Mouse (Mus musculus) retina, adult 2 months (tissue): ENCODE data around the gene Cd37.

Experiments used
- DNase-seq: peaks from one replicate; pipeline ENCODE4 v3.0.0-alpha.2; 2012; ENCODE audit warnings: low read depth, low spot score

Gene Cd37

DNA sequence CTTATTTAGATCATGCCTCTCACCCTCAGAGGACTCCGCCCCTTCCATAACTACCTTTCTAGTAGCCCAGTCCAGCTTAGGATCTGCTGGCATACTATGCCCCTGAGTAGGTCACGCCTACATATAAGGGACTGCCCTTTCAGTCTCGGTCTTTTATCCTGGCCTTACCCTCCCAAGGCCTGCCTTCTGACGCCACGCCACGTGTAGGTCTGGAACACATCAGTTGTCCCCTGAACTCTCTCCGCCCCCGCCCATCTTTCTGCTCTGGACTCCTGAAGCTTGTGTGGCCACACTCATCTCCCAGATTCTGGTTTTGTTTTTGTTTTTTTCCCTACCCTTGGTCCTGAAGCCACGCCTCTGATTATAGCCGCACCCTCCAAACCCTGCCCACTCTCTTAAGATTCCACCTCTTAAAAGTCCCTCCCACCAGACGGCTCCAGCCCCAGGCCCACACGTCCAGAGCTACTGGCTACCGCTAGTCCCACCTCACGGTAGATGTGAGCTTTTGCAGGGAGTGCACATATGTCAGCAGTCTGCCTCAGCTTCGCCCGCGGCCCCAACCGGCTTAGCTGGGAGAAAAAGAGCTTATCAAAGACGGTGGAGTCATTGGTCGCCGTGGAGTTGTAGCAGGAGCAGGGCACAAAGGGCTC lies 3.9 kb downstream of the Cd37 start:
- no peak for DNase-seq

DNA sequence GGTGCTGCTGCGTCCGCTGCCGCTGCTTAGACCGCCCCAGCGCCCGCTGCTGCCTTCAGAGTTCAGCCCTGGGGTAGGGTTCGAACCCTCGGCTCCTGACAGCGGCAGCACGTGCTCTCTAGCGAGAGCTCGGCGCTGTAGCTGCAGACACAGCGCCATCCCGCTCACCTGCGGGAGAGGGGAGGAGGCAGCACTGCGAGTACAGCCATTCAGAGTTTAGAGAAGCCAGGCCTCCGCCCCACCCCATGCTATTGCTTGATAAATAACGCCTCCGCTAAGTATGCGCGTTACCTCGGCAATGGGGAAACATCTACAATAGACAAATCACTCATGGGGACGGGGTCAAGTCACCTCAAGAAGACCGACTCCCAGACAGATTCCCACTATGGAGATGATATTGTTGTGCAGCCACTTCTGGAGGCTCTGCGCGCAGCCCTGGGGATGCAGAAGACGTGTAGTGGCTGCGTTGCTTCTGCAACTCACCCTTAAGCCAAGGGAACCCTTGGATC lies 4.5 kb downstream of the Cd37 start:
- no peak for DNase-seq

DNA sequence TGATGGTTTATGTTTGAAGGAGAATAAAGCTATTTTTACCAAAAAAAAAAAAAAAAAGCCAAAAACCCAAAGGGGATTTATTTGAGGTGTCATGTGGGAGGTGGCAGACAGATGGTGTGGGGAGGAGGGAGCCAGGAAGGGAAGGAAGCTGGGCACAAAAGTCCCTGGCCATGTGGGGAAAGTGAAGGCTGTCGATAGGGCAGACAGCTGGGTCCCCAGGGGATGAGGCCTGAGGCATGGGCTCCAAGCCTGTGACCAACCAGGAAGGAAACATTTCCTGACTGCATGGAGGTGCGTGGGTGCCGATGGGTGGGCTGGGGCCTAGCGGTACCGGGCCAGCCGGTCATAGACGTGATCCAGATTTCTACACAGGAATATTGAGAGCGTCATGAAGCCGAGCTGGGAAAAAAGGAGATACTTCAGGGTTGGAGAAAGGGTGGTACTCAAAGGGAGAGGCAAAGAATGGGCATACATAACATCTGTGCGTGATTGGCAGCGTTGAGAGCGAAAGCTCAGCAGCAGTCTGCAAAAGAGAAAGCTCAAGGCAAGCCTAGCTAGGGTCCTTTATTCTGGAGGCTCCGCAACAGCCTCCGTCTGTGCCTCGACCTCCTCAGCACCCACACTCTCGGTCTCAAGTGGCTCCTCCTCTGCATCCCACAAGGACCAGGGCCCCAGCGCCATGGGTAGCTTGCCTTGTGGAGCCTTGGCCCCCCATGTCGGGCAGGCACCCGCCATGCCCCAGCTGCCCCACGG lies 5.2 kb downstream of the Cd37 start:
- no peak for DNase-seq

DNA sequence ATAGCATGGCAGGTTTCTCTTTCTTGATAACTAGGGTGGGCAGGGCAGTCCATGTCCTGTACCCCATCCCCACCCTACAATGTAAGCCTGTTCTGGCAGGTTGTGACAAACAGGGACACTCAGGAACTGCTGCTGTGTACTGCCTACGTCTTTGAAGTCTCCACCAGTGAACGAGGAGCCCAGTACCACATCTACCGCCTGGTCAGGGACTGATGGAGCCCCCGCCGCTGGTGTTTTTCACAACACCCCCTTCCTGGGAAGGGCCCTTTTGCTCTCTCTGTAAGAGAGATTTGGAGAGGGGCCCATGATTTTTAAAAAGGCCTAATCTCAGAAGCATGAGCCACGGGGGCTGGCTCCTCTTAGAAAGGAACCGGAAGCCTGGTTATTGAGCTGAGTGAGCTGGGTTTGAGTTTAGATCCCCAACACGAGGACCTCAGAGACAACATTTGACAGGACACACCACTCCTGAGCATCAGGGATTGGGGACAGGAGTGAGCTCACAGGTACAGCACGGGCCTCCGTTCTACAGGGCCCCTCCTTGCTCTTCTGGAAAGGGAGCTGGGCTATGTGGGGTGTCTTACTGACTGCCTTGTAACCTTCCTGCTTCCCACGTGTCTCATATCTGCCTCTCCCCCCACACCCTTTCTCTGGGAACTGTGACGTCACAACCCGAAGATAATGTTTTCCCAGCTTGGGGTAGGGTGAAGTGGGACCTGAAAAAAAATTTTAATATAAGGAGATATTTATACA lies 6.0 kb downstream of the Cd37 start:
- no peak for DNase-seq

DNA sequence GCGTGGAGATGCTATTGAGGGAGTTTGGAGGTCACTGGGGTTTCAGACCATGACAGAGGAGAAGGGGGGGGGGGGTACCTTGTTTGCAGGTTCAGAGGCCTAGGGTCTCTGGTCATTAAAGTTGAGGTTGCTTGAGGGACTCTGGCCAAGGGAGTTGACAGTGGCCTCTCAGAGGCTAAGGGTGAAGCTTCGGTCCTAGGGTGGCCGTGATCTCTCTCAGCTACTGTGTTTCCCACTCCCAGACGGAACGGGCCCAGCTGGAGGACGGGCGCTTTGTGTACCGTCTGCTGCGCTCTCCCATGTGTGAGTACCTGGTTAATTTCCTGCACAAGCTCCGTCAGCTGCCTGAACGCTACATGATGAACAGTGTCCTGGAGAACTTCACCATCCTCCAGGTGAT lies 7.0 kb downstream of the Cd37 start:
- DNase-seq, result no peak

DNA sequence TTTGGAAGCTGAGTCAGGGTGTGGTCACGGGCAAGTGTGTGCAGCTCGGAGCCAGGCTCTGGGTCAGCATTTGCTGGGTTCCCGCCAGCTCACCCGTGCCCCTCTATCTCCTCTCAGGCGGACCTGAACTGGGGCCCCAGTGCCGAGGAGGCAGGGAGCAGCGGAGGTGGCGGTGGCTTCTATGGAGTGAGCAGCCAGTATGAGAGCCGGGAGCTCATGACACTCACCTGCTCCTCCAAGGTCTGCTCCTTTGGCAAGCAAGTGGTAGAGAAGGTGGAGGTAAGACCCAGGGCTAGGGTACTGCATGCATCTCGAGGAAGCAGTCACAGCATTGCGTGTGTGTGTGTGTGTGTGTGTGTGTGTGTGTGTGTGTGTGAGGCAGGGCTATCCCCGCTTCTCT lies 7.7 kb downstream of the Cd37 start:
- DNase-seq, result no peak

DNA sequence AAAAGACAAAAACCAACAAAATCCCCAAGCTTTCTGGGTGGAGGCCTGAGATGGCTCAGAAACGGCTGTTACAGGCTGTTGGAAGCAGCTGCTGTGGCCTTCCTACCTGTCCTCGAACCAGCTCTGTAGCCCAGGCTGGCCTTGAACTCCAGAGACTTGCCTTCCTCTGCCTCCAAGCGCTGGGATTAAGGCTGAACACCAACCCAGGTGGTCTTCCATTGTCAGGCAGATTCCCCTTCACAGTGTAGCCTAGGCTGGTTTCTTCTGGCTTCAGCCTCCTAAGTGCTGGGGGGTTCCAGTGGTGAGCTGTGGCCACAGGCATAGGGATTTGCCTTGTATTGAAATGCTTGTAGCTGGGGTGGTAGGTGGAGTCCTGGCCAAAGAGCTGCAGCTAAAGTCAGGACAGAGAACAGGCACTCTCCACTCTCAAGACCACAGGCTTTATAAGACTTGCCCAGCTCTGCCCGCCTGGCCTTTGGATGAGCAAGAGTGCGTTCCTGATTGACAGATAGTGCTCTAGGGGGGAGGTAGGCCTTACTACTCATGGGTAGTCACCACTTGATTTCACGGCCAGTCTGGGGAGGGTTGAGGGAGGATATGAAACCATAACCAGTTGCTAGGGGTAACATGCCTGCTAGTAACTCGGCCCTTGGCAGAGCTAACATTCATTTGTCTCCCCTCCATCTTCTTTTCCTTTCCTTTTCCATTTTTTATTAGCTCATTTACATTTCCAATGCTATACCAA lies 9.3 kb downstream of the Cd37 start:
- DNase-seq, result no peak

DNA sequence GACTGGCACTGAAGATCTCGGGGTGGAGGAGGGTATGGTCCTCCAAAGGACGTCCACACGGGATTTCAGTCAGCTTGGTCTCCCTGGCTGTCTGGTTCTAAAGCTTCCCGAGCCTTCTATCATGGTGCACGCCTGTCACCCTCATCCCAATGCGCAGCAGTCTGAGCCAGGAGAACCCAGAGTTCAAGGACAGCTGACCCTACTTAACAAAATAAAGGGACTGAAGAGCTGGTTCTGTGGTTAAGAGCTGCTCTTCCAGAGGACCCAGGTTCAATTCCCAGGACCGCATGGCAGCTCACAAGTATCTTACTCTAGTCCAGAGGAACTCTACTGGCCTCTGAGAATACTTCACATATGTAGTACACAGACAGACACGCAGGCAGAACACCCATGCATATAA lies 9.9 kb downstream of the Cd37 start:
- no peak for DNase-seq

DNA sequence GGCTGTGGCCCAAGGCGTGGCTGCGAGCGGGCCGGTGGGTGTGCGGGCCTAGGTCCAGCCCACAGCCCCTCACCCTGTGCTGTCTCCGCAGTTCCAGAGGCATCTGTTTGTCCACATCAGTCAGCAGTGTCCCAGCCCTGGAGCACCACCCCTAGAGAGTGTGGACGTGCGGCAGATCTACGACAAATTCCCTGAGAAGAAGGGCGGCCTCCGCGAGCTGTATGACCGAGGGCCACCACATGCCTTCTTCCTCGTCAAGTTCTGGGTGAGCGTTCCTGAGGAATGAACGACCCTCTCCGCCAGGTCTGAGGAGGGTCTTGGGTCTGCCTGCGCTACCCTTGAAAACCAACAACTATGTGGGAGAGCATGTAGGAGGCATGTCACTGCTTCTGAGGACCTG lies 10.4 kb downstream of the Cd37 start:
- no peak for DNase-seq

DNA sequence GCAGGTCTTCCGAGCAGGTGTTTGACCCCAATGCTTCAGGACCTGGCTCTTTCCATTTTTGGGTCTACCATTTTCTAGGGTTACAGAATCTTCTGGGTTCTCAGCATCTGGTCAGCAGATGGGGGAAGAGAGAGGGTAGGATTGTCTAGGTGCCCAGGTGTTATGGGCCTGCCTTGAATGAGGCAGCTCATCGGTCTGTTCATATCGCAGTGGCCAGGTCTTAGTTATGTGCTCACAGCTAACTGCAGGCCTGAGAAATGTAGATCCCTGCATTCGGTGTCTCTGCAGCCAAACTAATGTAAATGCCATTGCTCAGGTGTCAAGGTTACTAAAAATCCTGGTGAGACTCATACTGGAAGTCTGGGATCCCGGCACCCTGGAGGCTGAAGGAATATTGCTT lies 12.5 kb downstream of the Cd37 start:
- no peak for DNase-seq

DNA sequence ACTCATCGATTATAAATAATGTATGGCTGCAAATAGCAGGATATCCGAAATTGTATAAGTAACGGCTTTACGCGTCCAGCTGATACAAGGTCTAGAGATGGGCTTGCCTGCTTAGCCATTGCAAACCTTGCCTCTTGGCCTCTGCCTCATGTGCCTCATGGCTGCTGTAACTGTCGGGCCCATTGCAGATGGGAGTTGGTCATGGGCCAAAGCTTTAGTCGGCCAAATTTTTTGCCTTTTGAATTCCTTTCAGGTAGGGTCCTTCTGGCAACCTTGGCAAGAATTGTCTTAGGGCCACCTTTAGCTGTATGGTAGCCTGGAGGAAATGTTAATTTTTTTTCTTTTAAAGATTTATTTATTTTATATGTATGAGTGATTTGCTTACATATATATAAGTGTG lies 14.1 kb downstream of the Cd37 start:
- DNase-seq, result no peak

DNA sequence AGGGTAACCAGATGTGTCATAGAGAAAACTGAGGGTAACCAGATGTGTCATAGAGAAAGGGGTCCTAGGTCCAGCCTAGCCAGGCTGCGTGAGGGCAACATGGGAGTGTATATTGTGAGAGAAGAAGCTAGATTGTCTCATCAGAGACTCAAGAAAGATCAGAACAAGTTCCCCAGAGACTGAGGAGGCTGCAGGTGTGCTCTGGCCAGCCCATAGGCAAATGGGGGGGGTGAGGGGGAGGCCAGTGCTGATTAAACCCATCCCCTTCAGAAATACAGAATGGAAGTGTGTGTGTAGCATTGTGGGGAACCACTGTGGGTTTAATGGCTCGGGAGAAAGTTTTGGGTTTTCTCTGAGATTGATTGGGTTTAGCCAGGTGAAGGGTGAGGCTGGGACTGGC lies 17.2 kb downstream of the Cd37 start:
- no peak for DNase-seq

DNA sequence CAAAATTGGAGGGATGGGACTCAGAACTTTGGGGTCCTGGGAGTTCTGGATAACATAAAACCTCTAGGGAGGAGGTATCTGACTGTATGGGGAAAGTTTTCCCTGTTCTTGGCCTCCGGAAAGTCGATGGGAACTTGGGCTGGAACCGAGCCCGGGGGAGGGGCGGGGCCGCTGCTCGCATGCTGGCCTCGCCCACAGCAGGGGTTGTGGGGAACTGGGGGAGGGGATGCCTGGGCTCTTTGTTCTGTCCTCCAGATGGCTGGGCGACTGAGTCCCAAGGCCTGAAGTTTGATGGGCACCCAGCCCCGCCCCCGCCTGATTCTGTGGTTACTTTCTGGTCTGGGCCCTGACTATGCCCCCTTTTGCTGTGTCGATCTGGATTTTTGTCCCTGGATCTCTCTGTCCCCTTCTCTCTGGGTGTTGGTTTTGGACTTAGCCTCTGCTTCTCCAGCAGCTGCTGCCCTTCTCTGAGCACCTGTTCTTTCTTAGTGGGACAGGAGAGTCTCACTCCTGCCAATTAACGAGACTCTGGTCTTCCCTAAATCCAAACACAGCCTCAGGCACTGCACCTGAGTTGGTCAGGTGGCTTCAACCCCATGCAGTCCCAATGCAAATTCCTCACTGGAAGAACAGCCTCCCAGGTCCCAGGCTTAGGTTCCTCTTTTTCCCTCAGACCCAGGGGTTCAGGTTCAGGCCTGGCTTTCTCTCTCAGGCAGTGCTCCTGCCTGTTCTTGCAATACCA lies 22.3 kb downstream of the Cd37 start:
- no peak for DNase-seq

DNA sequence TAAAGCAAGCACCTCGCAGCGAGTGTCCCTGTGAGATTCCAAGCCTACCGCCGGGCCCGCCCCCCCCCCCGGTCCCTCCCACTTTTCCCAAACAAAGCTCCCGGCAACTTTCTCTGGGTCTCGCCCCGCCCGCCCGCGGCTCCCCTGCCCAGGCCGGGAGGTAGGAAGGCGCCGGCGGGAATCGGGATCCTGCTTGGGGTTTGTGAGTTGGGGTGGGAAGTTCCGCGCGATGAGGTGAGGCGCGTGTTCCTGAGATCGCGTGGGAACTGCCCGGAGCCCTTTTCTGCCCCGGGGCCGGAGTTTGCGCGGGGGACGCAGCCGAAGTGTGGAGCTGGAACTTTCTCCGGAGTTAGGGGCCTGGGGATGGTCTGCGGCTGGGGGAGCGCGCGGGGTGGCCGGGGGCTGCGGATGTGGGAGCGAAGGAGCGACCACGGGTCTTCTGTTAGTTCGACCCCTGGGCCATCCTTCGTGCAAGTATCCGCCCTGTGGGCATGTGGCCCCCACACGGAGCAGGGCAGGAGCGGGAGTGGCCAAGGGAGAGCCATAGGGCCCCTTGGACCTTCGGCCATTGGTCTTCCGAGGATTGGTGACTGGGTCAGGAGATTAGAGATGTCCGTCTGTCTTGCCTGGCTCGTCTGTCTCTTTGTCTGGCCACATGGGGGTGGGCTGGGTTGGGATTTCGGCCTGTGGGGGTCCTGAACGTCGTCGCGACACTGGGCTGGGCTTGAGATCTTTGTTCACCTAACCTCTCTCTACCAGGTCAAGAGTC lies 23.1 kb downstream of the Cd37 start, which contains the start of gene Tead2:
Tead2 (plus strand) TSS at position 81 of the 769 bp plus-strand sequence.
- no peak for DNase-seq

DNA sequence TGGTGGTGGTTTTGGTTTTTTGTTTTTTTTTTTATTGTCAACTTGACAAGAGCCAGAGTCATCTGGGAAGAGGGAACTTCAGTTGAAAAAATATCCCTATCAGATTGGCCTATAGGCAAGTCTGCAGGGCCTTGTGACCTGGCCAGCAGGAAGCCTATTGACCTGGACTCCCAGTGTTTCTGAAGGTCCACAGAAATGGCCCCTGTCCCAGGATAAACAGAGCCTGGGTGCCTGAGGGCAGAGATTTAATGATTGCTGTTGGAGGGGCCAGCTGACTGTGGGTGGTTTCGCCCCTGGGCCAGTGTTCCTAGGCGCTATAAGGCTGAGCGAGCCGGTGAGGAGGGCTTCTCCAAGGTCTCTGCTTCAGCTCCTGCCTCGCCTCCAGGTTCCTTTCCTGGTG lies 25.2 kb downstream of the Cd37 start:
- no peak for DNase-seq

DNA sequence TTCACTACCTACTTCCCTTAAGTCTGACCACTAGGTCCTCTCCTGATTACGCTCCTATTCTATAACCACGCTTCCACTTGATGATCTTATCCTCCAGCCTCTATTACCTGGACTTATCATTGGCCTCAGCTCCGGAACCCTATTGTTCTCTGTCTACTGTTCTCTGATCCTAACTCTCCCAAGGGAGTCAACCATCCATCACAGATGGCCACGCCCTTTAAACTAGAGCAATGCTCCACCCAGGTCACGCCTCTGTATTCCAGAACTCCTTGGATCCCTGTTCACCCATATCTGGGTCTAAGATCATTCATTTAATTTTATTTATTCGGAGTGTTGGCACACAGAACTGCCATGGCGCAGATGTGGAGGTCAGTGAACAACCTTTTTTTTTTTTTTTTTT lies 26.6 kb downstream of the Cd37 start:
- no peak for DNase-seq

DNA sequence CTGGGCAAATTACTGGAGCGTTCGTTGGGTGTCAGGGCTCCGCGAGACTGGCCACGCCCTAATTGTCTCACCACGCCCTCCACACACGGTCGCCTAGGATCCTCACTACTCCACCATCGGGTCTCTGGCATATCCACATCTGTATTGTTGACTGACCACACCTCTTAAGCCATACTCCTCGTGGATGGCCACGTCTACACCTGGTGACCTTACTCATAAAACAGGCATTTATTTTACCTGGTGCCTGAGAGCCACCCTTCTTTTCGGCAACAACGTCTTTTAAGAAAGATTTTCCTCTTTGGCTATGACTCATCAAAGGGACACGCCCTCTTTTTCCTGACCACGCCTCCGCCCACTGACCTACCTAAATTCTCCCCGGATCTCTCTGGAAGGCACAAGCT lies 27.1 kb downstream of the Cd37 start, which contains the start of gene Dkkl1:
Dkkl1 (minus strand) TSS at position 297 of the 401 bp plus-strand sequence.
- no peak for DNase-seq

DNA sequence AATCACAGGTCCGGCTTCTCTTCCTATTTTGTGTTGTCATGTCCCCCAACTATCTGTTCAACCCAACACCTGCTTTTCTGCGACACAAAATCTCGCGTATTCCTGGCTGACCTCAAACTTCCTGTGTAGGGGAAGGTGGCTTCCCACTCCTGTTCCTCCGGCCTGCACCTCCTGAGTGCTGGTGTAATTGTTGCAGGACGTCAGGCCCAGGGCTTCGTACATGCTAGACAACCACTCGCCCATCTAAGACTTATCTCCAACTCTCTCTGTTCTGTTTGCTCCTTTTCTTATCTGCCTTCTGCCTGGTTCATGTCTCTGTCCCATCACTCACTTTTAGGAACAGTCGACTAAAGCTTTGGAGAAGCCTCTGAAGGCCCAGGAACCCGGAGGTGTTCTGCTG lies 27.8 kb downstream of the Cd37 start:
- DNase-seq, result no peak

DNA sequence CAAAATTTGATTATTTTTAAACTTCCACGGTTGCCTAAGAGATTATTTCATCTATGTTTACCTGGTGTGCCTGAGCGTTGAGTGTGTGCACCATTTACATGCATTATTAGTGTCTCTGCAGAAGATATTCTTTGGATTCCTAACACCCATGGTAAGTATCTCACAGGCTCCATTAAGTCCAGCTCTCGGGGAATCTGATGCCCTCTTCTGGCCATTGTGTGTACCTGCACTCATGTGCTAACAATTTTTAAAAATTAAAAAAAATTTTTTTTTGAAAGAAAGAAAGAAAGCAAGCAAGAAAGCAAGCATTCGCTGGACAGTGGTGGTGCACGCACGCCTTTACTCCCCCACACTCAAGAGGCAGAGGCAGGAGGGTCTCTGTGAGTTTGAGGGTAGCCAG lies 30.7 kb downstream of the Cd37 start:
- DNase-seq, result no peak
